Mouse (Mus musculus): ENCODE measurements around the gene Ctf1. TPM values are rescaled to one million over a fixed set of nuclear protein-coding genes. Genes with fewer than 3 reads are reported as not detected.

Gene Ctf1
- total and polyA plus RNA-seq, 3 experiments, result not detected

DNA sequence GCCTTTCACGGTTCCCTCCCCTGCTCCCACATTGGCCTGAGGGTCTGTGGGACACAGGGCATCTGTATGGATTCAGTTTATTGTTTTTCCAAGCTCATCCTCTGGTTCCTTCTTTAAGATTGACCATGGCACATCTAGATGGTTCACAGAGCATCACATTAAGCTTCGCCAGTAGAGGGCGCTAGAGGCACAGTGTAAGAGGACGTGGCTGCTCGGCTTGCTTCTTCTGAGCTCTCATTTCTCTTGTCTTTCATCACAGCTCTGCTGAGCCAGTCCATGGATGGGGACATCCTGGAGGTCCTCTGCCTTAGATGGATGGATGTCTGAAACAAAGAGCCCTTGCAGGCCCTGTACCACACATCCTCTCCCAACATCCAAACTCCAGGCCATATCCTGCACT is 37.6 kb upstream of the Ctf1 start:
- H3K4me2 ChIP-seq (ENCODE audit: insufficient read depth, low read depth, poor library complexity, severe bottlenecking), result no peak overlapping the region
- H3K27me3 ChIP-seq (replicated peaks), result no peaks in the 10 kb centered on the region
- no peak overlapping the region for H3K9ac ChIP-seq (ENCODE audit: insufficient read depth, low read depth)
- H3K79me2 ChIP-seq (replicated peaks; ENCODE audit: control insufficient read depth, extremely low read depth, insufficient read depth, poor library complexity, severe bottlenecking), result no peaks in the 10 kb centered on the region
- 0 out of 2 replicates have a peak, but pooled peaks have one; percentile 58 for TF ChIP-seq MYC (IDR thresholded peaks at IDR 0.05; ENCODE audit: low read depth, low read length)
- TF ChIP-seq ZC3H11A (IDR thresholded peaks at IDR 0.05; ENCODE audit: low read depth, low read length), result peak; percentile 50
- peak; percentile 36; the same call in 1 of the 2 replicates for TF ChIP-seq NELFE (IDR thresholded peaks at IDR 0.05; ENCODE audit: low read depth, low read length)
- TF ChIP-seq ZNF384 (IDR thresholded peaks at IDR 0.05; ENCODE audit: low read depth, low read length), result no peak
- TF ChIP-seq SMC3 (IDR thresholded peaks at IDR 0.05; ENCODE audit: low read depth, low read length), result peak; percentile 93
- peak; percentile 96 for TF ChIP-seq RAD21 (IDR thresholded peaks at IDR 0.05; ENCODE audit: low read depth, low read length)
- no peak for TF ChIP-seq MAFK (IDR thresholded peaks at IDR 0.05; ENCODE audit: insufficient replicate concordance, low read length)
- peak; percentile 84 to 96 for TF ChIP-seq CTCF (conservative IDR thresholded peaks at IDR 0.05 in 1 of 2, IDR thresholded peaks at IDR 0.05 in 1 of 2; ENCODE audit: low read depth in 2 of 2, low read length in 2 of 2)
- H3K27ac ChIP-seq (ENCODE audit: insufficient read depth, low read depth), result no peak overlapping the region
- H3K9me3 ChIP-seq (replicated peaks; ENCODE audit: low read length), result no peaks in the 10 kb centered on the region
- no peak overlapping the region for H3K4me3 ChIP-seq (replicated peaks in 1 of 3; ENCODE audit: low read depth in 2 of 3, low read length in 2 of 3, poor library complexity in 1 of 3)
- dilution Hi-C loops (cut with MboI; ENCODE audit: extremely low pct_ligation_motif_present, extremely low pct_unique_long_range_greater_than_20kb, low sequenced_read_pairs), result no loop called here
- peak; percentile 90 for DNase-seq (ENCODE audit: extremely low read depth)
- in situ Hi-C loops (cut with MboI; ENCODE audit: low pct_ligation_motif_present, low pct_unique_long_range_greater_than_20kb, low sequenced_read_pairs), result loop anchor here (10.0 kb wide), 1 partner anchor 570 kb away; no protein-coding TSS in a partner anchor
- no peaks in the 10 kb centered on the region for H3K4me1 ChIP-seq (ENCODE audit: control insufficient read depth in 1 of 2, insufficient read depth in 2 of 2)
- peaks cover 0 to 8% of the 10 kb centered on the region in 2 experiments for H3K36me3 ChIP-seq (replicated peaks in 1 of 2; ENCODE audit: control insufficient read depth in 1 of 2, insufficient read depth in 1 of 2, low read length in 1 of 2)

DNA sequence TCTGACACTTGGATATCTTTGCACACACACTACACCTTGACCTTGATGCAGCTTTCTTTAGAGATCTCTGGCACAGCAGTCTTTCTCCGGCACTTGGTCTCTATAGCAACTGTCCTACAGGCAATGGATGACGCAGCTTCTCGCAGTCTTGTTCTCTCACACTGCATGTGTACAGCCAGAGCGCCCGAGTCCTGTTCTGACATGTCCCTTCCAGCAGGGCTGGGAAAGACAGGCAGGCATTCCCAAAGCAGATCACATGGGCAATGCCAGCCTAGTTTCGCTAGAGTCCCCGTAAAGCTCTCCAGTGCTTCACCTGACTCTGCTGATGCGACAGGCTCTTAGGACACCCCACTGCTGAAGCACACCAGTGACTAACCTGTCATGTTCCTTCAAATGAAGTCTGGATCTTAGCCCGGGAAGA is 37.1 kb upstream of the Ctf1 start:
- no peaks in the 10 kb centered on the region for H3K4me1 ChIP-seq (ENCODE audit: control insufficient read depth in 1 of 2, insufficient read depth in 2 of 2)
- no peak overlapping the region for H3K4me3 ChIP-seq (replicated peaks in 1 of 3; ENCODE audit: low read depth in 2 of 3, low read length in 2 of 3, poor library complexity in 1 of 3)
- no peaks in the 10 kb centered on the region for H3K79me2 ChIP-seq (replicated peaks; ENCODE audit: control insufficient read depth, extremely low read depth, insufficient read depth, poor library complexity, severe bottlenecking)
- in situ Hi-C loops (cut with MboI; ENCODE audit: low pct_ligation_motif_present, low pct_unique_long_range_greater_than_20kb, low sequenced_read_pairs), result loop anchor here (10.0 kb wide), 1 partner anchor 571 kb away; no protein-coding TSS in a partner anchor
- no peak overlapping the region for H3K4me2 ChIP-seq (ENCODE audit: insufficient read depth, low read depth, poor library complexity, severe bottlenecking)
- peaks cover 0 to 8% of the 10 kb centered on the region in 2 experiments for H3K36me3 ChIP-seq (replicated peaks in 1 of 2; ENCODE audit: control insufficient read depth in 1 of 2, insufficient read depth in 1 of 2, low read length in 1 of 2)
- dilution Hi-C loops (cut with MboI; ENCODE audit: extremely low pct_ligation_motif_present, extremely low pct_unique_long_range_greater_than_20kb, low sequenced_read_pairs), result no loop called here
- no peaks in the 10 kb centered on the region for H3K27me3 ChIP-seq (replicated peaks)
- no peaks in the 10 kb centered on the region for H3K9me3 ChIP-seq (replicated peaks; ENCODE audit: low read length)
- TF ChIP-seq CHD2 (IDR thresholded peaks at IDR 0.05; ENCODE audit: low read length), result no peak
- no peak for TF ChIP-seq MXI1 (IDR thresholded peaks at IDR 0.05; ENCODE audit: low read depth, low read length)
- no peak for TF ChIP-seq ZKSCAN1 (IDR thresholded peaks at IDR 0.05; ENCODE audit: borderline replicate concordance, low read depth, low read length)
- H3K9ac ChIP-seq (ENCODE audit: insufficient read depth, low read depth), result no peak overlapping the region
- DNase-seq (ENCODE audit: extremely low read depth), result no peak
- H3K27ac ChIP-seq (ENCODE audit: insufficient read depth, low read depth), result no peak overlapping the region

DNA sequence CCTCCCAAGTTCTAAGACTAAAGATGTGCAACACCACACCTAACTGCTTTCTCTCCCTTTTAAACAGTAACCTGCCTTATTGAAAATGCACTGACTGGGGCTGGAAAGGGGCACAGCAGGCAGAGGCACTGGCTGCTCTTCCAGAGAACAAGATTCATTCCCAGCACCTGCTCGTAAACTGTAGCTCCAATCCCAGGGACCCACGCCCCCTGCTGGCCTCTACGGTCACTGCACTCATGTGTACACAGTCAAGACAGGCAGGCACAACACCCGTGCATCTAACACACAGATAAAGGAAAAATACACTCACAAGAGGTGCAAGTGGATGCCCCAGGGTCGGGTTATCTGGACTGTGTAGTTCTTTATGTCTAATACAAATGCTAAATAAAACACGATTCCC is 35.5 kb upstream of the Ctf1 start:
- DNase-seq (ENCODE audit: extremely low read depth), result peak; percentile 47
- H3K27me3 ChIP-seq (replicated peaks), result no peaks in the 10 kb centered on the region
- no peak overlapping the region for H3K4me2 ChIP-seq (ENCODE audit: insufficient read depth, low read depth, poor library complexity, severe bottlenecking)
- no peak overlapping the region for H3K4me3 ChIP-seq (replicated peaks in 1 of 3; ENCODE audit: low read depth in 2 of 3, low read length in 2 of 3, poor library complexity in 1 of 3)
- no peaks in the 10 kb centered on the region for H3K79me2 ChIP-seq (replicated peaks; ENCODE audit: control insufficient read depth, extremely low read depth, insufficient read depth, poor library complexity, severe bottlenecking)
- peak; percentile 56 to 63 for TF ChIP-seq CTCF (conservative IDR thresholded peaks at IDR 0.05 in 1 of 2, IDR thresholded peaks at IDR 0.05 in 1 of 2; ENCODE audit: low read depth in 2 of 2, low read length in 2 of 2)
- TF ChIP-seq JUND (conservative IDR thresholded peaks at IDR 0.05; ENCODE audit: low read depth, low read length), result no peak
- no peak for TF ChIP-seq ZMIZ1 (IDR thresholded peaks at IDR 0.05; ENCODE audit: low read depth, low read length)
- TF ChIP-seq MAZ (IDR thresholded peaks at IDR 0.05; ENCODE audit: low read depth, low read length), result no peak
- TF ChIP-seq SMC3 (IDR thresholded peaks at IDR 0.05; ENCODE audit: low read depth, low read length), result peak; percentile 44; the same call in 1 of the 2 replicates
- no peak for TF ChIP-seq EP300 (IDR thresholded peaks at IDR 0.05; ENCODE audit: low read length)
- TF ChIP-seq CHD2 (IDR thresholded peaks at IDR 0.05; ENCODE audit: low read length), result no peak
- H3K36me3 ChIP-seq (replicated peaks in 1 of 2; ENCODE audit: control insufficient read depth in 1 of 2, insufficient read depth in 1 of 2, low read length in 1 of 2), result peaks cover 0 to 8% of the 10 kb centered on the region in 2 experiments
- H3K27ac ChIP-seq (ENCODE audit: insufficient read depth, low read depth), result no peak overlapping the region
- in situ Hi-C loops (cut with MboI; ENCODE audit: low pct_ligation_motif_present, low pct_unique_long_range_greater_than_20kb, low sequenced_read_pairs) (loop anchor here (10.0 kb wide), 1 partner anchor 572 kb away; no protein-coding TSS in a partner anchor), dilution Hi-C loops (cut with MboI; ENCODE audit: extremely low pct_ligation_motif_present, extremely low pct_unique_long_range_greater_than_20kb, low sequenced_read_pairs) (no loop called here)
- no peaks in the 10 kb centered on the region for H3K9me3 ChIP-seq (replicated peaks; ENCODE audit: low read length)
- no peak overlapping the region for H3K9ac ChIP-seq (ENCODE audit: insufficient read depth, low read depth)
- H3K4me1 ChIP-seq (ENCODE audit: control insufficient read depth in 1 of 2, insufficient read depth in 2 of 2), result peaks cover 0 to 7% of the 10 kb centered on the region in 2 experiments; a peak in 2 of 4 replicates

Measured in CH12.LX (cell line).